Mouse (Mus musculus) liver, adult (tissue): ENCODE measurements around the gene Vstm5.

Experiments
- GATA4 ChIP-seq: IDR thresholded peaks from 2 replicates; pipeline ENCODE4 v1.6.1; 2014; ENCODE audit warnings: mild to moderate bottlenecking, low read length; ENCODE audit not compliant: insufficient replicate concordance

Vstm5 gene

DNA sequence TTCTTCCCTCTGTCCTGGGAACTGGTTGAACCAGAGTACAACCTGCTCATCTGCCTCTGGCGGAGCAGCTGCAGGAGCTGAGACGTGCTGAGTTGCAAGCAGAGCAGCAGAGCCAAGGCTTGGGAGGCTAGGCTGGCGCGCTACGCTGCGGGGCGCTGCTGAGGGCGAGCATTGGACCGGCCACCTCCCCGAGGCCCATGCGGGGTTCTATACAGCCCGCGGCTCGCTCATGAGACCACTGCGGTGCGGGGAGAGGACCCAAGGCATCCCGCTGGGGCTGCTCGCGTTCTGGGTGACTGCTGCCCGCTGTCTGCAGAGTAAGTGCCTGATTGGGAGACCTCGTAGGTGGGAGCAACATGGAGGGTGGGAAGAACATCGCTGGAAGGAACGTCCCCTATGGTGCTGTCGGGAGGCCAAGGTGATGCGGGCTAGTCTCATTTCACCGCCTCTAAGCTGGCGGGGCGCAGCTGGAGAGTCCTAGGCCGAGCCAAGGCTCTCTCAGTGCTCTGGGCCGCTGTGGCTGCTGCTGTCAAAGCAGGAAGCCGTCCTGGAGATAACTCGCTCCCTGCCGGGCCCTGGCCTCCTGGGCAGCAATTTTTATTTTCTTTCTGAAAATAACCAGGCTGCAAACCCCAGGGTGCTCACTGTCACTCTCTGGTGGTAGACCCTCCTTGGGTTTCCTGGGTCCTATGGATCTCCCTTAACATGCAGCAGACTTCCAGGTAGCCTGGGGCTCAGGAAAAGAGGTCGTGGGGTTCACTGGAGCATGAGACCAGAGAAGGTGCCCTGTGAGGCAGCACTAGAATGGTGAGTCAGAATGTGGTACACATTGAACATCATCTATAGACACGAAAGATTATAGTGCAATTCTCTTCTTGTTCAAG, at the start of gene Vstm5:
Gene Vstm5 (plus strand): TSS at position 4 of the 884 bp plus-strand sequence.
- no peak for TF ChIP-seq GATA4

DNA sequence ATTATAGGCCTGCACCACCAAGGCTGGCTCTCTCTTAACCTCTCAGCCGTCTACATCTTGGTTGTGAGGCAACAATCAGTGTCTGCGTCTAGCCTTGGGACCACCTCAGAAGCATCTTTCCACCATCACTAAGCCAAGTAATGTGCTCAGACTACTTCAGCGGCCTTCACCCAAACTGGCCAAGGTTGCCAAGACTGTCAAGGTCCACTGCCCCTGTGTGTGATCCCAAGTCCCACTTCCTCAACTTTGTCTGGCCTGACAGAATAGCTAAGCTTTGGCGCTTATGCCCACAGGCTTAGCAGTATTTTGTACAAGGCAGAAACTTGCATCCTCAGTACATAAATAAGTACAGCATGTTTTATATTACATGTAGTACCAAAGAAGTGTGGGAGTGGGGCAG, 32.2 kb upstream of the Vstm5 start:
- TF ChIP-seq GATA4 = no peak

DNA sequence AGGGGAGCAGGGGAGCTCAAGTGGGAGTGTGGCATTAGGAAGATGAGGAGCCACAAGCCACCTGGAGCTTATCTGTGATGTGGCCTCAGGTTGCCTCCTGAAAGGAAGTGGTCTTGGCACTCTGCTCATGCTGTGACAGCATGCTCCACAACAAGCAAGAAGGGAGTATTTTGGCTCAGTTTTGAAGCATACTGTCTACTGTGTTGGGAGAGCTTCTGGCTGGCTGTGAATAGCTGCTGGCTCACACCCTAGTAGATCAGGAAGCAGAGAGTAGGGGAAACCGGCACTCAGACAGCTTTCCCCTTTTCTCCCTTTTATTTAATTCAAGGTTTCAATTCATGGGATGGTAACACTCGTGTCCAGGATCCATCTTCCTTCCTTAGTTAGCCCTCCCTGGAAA, 29.5 kb upstream of the Vstm5 start:
- TF ChIP-seq GATA4 = no peak

DNA sequence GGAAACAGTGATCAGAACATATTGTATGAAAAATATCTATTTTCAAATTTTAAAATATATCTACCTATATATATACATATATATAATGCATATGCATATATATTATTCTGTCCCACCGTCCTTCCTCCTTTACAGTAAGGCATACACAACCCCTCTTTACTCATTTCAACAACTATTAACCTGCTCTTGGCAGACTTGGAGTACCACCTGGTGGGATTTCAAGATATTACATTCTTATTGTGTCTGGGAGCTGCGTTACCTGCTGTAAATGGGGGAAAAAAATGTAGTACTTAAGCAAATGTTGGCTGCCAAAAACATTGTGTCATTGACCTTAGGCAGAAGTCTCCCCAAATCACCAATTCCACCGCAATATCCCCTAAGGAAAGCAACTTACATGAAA, 27.0 kb upstream of the Vstm5 start:
- no peak for TF ChIP-seq GATA4

DNA sequence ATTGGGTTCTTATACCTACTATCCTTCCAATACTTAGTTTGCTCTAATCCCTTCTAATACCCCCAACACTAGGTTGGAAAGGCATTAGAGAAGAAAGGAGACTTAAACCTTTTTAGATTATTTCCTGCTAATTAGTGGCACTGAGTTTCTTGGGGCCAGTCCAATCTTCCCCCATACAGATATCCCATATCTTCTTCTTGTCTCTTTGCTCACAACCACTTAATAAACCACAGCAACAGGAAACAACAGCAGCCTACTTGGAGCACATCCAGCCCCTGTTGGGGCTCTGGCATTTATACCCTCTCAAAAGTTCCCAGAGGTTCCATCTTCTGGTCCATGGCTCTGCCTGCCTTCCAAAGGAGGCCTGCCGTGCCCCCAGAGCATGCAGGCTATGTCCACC, 25.1 kb upstream of the Vstm5 start:
- TF ChIP-seq GATA4 = no peak

DNA sequence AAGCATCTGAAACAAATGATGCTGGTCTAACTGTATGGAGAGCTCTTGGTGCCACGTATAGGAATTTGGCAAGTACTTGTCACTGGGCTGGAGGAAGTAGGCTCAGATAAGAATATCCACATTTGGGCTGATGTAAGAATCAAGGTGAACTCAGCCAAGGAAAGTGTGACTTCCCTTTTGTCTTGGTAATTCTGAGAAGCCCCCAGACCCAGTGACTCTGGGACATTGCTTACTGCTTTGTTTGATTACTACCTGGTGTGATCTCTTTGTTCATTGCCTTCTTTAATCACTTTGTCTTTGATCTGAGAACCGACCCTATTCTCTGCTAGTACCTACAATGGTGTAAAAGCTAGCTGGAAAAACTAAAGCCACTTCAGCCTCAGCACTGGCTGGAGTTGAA, 13.9 kb upstream of the Vstm5 start:
- no peak for TF ChIP-seq GATA4

DNA sequence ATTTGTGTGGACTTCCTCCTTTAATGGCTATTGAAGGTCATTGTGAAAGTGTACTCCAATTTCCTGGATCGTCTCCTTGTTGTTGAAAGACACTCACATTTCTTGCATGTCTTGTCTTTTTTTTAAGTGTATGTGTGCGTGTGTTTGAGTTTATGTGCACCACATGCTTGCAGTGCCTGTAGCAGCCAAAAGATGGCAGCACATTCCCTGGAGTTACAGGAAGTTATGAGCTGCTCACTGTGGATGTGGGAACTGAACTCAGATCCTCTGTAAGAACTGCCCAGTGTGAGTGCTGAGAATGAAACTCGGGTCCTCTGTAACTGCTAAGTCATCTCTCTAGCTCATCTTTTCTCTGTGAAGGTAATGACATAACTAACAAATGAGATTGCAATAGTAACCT, 6.4 kb upstream of the Vstm5 start:
- TF ChIP-seq GATA4 = no peak

DNA sequence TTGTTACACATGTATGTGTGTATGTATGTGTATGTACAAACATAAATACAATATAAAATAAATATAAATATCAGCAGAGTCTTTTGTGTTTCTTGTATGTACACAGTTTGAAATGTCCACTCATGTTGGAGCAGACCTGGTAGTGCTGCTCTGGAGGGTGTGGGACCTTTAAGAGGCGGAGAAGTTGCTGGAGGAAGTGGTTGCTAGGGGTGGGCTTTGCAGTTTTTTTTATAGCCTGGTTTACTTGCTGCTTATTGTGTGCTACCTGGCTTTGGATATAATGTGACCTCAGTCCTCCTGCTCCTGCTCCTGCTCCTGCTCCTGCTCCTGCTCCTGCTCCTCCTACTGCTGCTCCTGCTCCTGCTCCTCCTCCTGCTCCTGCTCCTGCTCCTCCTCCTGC, 5.2 kb upstream of the Vstm5 start:
- TF ChIP-seq GATA4 = no peak

DNA sequence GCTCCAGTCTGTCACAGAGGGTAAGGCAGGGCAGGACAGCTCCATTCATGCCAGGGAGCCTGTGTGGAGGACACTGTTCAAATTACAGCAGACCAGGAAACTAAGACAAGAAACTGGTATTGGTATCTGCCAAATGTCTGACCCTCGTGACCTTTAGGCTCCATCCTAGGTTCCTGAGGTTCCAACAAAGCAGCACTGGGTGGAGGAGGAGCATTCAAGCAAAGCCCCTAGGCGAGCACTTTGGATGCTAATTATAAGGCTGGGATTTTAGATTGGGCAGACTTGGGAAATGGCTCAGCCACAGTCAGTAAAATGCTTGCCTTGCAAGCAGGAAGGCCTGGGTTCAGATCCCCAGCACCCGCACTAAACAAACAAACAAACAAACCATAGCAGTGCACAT, 2.9 kb upstream of the Vstm5 start:
- TF ChIP-seq GATA4 = no peak

DNA sequence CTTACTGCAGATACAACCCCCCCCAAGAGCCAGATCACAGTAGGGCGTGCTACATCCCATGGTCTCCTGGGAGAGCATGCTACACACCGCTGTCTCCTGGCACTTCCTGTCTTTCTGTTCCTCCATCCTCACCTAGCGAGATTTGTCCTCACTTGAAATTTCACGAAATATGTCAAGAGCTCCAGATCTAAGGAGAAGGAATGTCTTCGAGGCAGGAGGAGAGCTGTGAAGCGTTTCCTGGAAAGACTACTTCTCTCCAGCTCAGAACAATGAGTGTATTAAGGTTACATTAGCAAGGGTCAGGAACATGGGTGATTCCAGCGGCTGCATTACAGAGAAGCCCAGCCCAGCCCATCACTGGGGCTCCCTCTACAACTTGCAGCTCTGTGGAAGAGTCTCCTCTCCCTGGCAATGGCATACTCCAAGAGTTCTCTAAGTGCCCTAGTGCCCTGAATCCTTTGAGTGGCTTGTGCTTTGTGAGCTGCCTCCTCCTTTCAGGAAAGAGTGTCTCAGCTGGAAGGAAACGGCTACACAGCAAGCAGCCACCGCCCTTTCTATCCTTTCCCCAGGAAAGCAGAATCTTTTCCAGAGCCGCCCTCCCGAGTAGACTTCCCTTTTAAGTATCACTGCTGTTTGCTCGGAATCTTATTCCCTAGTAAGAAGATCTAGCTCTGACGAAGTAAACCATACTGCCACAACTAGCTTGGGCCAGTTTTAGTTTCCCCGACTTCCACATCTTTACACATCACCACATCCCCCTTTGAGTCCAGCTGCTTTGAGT, 1.1 kb upstream of the Vstm5 start:
- no peak for TF ChIP-seq GATA4

DNA sequence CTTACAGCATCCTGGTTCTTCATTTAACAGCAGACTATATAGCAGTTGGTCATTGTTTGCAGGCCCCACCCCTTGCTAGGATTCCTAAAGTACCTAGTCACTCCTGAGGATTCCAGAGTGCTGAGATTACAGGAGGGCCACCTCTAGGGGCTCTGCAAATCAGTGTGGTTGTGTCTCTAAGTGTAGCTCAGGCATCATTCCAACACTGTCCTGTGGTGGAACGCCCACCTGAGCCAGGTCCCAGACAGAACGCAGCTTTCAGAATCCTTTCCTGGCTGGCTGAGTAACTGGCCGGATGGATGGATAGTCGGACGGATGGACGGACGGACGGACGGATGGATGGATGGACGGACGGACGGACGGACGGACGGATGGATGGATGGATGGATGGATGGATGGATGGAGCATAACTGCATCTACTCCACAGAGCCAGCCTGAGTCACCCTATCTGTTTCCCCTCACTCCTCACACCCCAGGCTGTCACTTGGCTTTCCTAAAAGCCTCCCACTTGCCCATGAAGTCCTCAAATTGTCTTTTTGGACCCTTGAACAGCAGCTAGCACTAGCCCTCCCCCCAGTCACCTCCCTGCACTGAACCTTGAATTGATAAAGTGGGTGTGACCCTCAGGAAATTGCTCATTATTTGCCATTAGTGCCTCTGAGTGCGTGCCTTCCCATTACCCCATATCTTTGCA, 401 bp upstream of the Vstm5 start:
- no peak for TF ChIP-seq GATA4

DNA sequence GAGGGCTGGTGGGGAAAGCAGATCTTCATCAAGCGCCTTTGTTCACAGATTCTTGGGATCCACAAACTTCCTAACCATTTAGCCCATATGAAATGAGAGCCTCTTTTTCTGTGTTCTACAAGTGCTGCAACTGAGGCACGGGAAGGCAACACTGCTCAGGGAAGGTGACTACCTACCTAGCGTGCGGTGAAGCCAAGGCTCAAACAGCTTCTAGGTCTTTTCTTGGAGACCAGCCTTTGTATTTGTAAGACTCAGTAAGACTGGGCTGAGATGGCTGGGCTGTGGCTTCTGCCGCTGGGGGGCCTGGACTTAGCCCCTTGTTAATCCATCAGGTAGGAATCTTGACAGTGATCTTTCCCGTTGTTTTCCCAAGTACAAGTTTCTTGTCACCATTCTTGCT, 1.2 kb downstream of the Vstm5 start:
- no peak for TF ChIP-seq GATA4

DNA sequence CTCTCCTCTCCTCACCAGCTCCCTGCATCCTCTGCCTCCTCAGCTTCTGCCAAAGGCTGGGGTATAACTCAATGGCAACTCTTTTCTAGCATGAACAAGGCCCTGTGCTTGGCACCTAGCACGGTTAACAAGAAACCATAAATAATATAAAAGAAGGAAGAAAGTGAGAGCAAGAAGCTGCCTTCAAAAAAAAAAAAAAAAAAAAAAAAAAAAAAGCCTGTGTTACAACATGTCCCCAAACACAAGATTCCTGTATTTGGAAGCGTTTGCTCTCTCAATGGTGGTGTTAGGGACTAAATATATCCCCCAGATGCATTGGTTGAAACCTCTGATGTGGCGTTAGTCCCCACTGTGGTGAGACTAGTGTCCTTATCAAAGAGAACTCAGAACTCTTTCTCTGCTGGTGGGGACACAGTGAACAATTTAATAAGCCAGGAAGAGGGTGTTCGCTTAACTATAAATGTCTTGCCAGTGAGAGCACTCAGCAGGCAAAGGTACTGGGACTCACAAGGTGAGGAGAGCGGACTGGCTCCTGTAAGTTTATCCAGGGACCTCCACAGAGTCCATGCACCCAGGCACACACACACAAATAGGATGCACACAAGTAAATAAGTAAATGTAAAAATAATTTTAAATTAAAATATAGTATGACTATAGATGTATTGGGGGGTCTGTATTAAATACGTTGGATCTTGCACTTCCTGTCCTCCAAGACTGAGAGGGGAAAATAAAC, 2.2 kb downstream of the Vstm5 start:
- no peak for TF ChIP-seq GATA4

DNA sequence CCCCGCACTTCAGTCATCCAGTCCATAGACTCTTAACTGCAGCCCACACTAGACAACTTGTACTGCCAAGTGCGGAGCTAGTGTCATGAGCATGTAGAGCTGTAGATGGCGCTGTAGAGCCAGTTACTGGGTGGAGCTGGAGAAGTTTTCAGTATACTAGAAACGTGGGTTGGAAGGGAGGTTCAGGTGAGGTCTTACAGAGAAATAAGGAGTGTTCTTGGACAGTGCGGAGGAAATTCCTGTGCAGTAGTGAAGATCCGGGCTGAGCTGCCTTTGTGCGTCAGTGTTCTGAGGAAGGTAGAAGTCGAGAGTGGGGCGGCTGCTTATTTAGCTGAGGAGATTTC, 2.7 kb downstream of the Vstm5 start:
- TF ChIP-seq GATA4 = no peak

DNA sequence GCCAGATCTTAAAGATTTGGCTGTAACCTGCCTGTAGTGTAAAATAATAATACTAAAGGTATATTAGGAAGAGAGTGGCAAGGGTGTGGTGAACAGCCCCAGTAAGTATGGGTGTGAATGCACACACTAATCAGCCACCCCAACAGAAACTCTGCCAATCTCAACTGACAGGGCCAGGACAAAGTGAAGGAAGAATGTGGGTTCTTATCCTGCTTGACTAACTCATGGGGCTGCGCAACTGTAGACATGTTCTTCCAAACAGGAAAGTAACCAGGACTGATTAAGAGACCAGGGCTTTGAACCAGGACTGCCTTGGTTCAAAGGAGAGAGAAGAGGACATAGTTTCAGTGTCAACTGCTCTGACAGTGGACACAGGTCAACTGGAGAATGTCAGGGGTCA, 3.3 kb downstream of the Vstm5 start:
- TF ChIP-seq GATA4 = no peak
